18 mouse cellular contexts compared by ENCODE assay signal in the genomic region with DNA sequence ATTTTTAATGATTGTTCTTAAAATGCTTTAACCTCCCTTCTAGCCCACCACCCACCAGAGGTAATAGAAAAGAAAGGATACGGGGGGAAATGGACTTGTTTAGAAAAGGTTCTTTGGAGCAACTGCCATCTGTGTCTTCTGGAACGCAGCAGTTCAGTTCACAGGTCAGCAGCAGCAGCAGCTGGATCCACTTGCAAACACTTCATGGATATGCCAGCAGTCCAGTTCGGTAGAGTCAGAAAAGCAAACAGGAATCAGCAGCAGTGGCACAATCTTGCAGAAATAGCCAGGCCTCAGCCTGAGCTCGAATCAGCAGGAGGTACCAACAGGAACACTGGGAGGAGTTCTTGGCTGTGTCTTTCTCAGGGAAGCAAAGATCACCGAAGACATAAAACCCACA.
"Had no signal": no experiment of that assay in that cellular context is flagged by ENCODE, and none has a peak within 500 bp of the region (broad histone marks: within the 10 kb centered on the region; RNA-seq: fewer than 3 reads in every experiment).

No protein-coding gene starts in this region.

- H3K27ac ChIP-seq: liver, embryonic 12.5 days; liver, embryonic 14.5 days; lung, embryonic 15.5 days; midbrain, embryonic 10.5 days; midbrain, embryonic 12.5 days; neural tube, embryonic 13.5 days; neural tube, embryonic 15.5 days had no signal

- ATAC-seq: liver, embryonic 12.5 days; midbrain, embryonic 16.5 days had no signal

- H3K4me1 ChIP-seq: liver, embryonic 12.5 days; lung, embryonic 15.5 days; midbrain, embryonic 10.5 days; midbrain, embryonic 12.5 days; neural tube, embryonic 13.5 days; neural tube, embryonic 15.5 days had no signal

- H3K27me3 ChIP-seq: lung, embryonic 15.5 days; midbrain, embryonic 12.5 days; neural tube, embryonic 13.5 days; neural tube, embryonic 15.5 days had no signal

- H3K9me3 ChIP-seq: liver, embryonic 12.5 days; lung, embryonic 15.5 days; midbrain, embryonic 10.5 days; midbrain, embryonic 12.5 days; neural tube, embryonic 13.5 days; neural tube, embryonic 15.5 days had no signal

- H3K36me3 ChIP-seq: liver, embryonic 12.5 days; lung, embryonic 15.5 days; midbrain, embryonic 10.5 days; midbrain, embryonic 12.5 days; neural tube, embryonic 13.5 days; neural tube, embryonic 15.5 days had no signal

- DNase-seq: midbrain, embryonic 14.5 days; retina, postnatal 1 day; right cerebral cortex, adult 18-20 months; right cerebral cortex, postnatal 25 days; right cerebral cortex, postnatal 4 days; spleen, adult 18-20 months; thymus, adult 18-20 months; thymus, postnatal 14 days; thymus, postnatal 36 days had no signal

- H3K4me3 ChIP-seq: liver, embryonic 12.5 days; lung, embryonic 15.5 days; midbrain, embryonic 10.5 days; midbrain, embryonic 12.5 days; myocyte; neural tube, embryonic 13.5 days; neural tube, embryonic 15.5 days had no signal

- H3K9ac ChIP-seq: liver, embryonic 12.5 days; liver, embryonic 14.5 days; lung, embryonic 15.5 days; midbrain, embryonic 12.5 days; neural tube, embryonic 13.5 days; neural tube, embryonic 15.5 days had no signal

- H3K4me2 ChIP-seq: liver, embryonic 12.5 days; lung, embryonic 15.5 days; midbrain, embryonic 12.5 days; neural tube, embryonic 13.5 days; neural tube, embryonic 15.5 days had no signal
